Mouse (Mus musculus): Measurements from ENCODE around the gene Gucy1b1. TPM values are rescaled to one million over a fixed set of nuclear protein-coding genes. Genes with fewer than 3 reads are reported as not detected.

Gene Gucy1b1
- total and polyA plus RNA-seq, 2 experiments: 3.0 to 6.7 TPM

GRCm38 (mm10) chr3:82046087-82046486 is 28.4 kb downstream of the Gucy1b1 start:
- Histone ChIP-seq H3K27ac (replicated peaks; ENCODE audit: insufficient read depth, low read depth, low read length) (no peak overlapping the region), H3K9ac (ENCODE audit: low read depth, low read length) (no peak overlapping the region), H3K36me3 (ENCODE audit: control insufficient read depth, insufficient read depth, low read length) (no peaks in the 10 kb centered on the region), H3K27me3 (ENCODE audit: control insufficient read depth, insufficient read depth, low read length) (no peaks in the 10 kb centered on the region), H3K79me2 (ENCODE audit: control insufficient read depth, insufficient read depth, low read length) (no peaks in the 10 kb centered on the region), H3K4me1 (ENCODE audit: control insufficient read depth, insufficient read depth, low read length) (no peaks in the 10 kb centered on the region; the same call in 1 of the 2 replicates), H3K4me3 (ENCODE audit: insufficient read depth, low read depth, low read length) (no peak overlapping the region)
- DNase-seq (ENCODE audit: extremely low read depth, low read depth, low spot score): no peak
- TF ChIP-seq CTCF (IDR thresholded peaks at IDR 0.05; ENCODE audit: low read depth, low read length) (no peak), POLR2A (IDR thresholded peaks at IDR 0.05; ENCODE audit: extremely low read depth, insufficient read depth, low read length) (no peak)
- WGBS: 82% methylated on average over 8 of the region's 8 CpGs

- Histone ChIP-seq H3K27ac (replicated peaks; ENCODE audit: insufficient read depth, low read depth, low read length) (no peak overlapping the region), H3K27me3 (ENCODE audit: control insufficient read depth, insufficient read depth, low read length) (no peaks in the 10 kb centered on the region), H3K4me3 (ENCODE audit: insufficient read depth, low read depth, low read length) (no peak overlapping the region), H3K9ac (ENCODE audit: low read depth, low read length) (no peak overlapping the region), H3K4me1 (ENCODE audit: control insufficient read depth, insufficient read depth, low read length) (no peaks in the 10 kb centered on the region; the same call in 1 of the 2 replicates), H3K79me2 (ENCODE audit: control insufficient read depth, insufficient read depth, low read length) (no peaks in the 10 kb centered on the region), H3K36me3 (ENCODE audit: control insufficient read depth, insufficient read depth, low read length) (no peaks in the 10 kb centered on the region)
- TF ChIP-seq CTCF (IDR thresholded peaks at IDR 0.05; ENCODE audit: low read depth, low read length) (no peak), POLR2A (IDR thresholded peaks at IDR 0.05; ENCODE audit: extremely low read depth, insufficient read depth, low read length) (no peak)
- no peak for DNase-seq (ENCODE audit: extremely low read depth, low read depth, low spot score)
- WGBS: 67% methylated on average over 5 of the region's 5 CpGs
These were observed 29.6 kb downstream of the Gucy1b1 start for GRCm38 (mm10) chr3:82044902-82045301.

GRCm38 (mm10) chr3:82043676-82044075 is 30.8 kb downstream of the Gucy1b1 start:
- no peak overlapping the region for H3K9ac ChIP-seq (ENCODE audit: low read depth, low read length)
- 82% methylated on average over 6 of the region's 6 CpGs for whole genome bisulfite sequencing
- no peaks in the 10 kb centered on the region for H3K36me3 ChIP-seq (ENCODE audit: control insufficient read depth, insufficient read depth, low read length)
- H3K27ac ChIP-seq (replicated peaks; ENCODE audit: insufficient read depth, low read depth, low read length): no peak overlapping the region
- TF ChIP-seq POLR2A (IDR thresholded peaks at IDR 0.05; ENCODE audit: extremely low read depth, insufficient read depth, low read length) (no peak), CTCF (IDR thresholded peaks at IDR 0.05; ENCODE audit: low read depth, low read length) (no peak)
- no peak overlapping the region for H3K4me3 ChIP-seq (ENCODE audit: insufficient read depth, low read depth, low read length)
- H3K4me1 ChIP-seq (ENCODE audit: control insufficient read depth, insufficient read depth, low read length): no peaks in the 10 kb centered on the region; the same call in 1 of the 2 replicates
- no peaks in the 10 kb centered on the region for H3K27me3 ChIP-seq (ENCODE audit: control insufficient read depth, insufficient read depth, low read length)
- no peak for DNase-seq (ENCODE audit: extremely low read depth, low read depth, low spot score)
- H3K79me2 ChIP-seq (ENCODE audit: control insufficient read depth, insufficient read depth, low read length): no peaks in the 10 kb centered on the region

GRCm38 (mm10) chr3:82036262-82037044 is 38.0 kb downstream of the Gucy1b1 start:
- no peak for DNase-seq (ENCODE audit: extremely low read depth, low read depth, low spot score)
- no peaks in the 10 kb centered on the region for H3K79me2 ChIP-seq (ENCODE audit: control insufficient read depth, insufficient read depth, low read length)
- no peaks in the 10 kb centered on the region for H3K27me3 ChIP-seq (ENCODE audit: control insufficient read depth, insufficient read depth, low read length)
- no peak overlapping the region for H3K27ac ChIP-seq (replicated peaks; ENCODE audit: insufficient read depth, low read depth, low read length)
- no peaks in the 10 kb centered on the region for H3K4me1 ChIP-seq (ENCODE audit: control insufficient read depth, insufficient read depth, low read length)
- no peak overlapping the region for H3K4me3 ChIP-seq (ENCODE audit: insufficient read depth, low read depth, low read length)
- TF ChIP-seq CTCF (IDR thresholded peaks at IDR 0.05; ENCODE audit: low read depth, low read length) (no peak), POLR2A (IDR thresholded peaks at IDR 0.05; ENCODE audit: extremely low read depth, insufficient read depth, low read length) (no peak)
- WGBS: 77% methylated on average over 2 of the region's 2 CpGs
- no peak overlapping the region for H3K9ac ChIP-seq (ENCODE audit: low read depth, low read length)
- no peaks in the 10 kb centered on the region for H3K36me3 ChIP-seq (ENCODE audit: control insufficient read depth, insufficient read depth, low read length)

GRCm38 (mm10) chr3:82030008-82030748 is 44.3 kb downstream of the Gucy1b1 start:
- 19% methylated on average over 1 of the region's 1 CpGs for WGBS
- peak; percentile 71 for DNase-seq (ENCODE audit: extremely low read depth, low read depth, low spot score)

More at GRCm38 (mm10) chr3:82030008-82030748, 44.3 kb downstream of the Gucy1b1 start:
- no peak for TF ChIP-seq POLR2A (IDR thresholded peaks at IDR 0.05; ENCODE audit: extremely low read depth, insufficient read depth, low read length)
- TF ChIP-seq CTCF (IDR thresholded peaks at IDR 0.05; ENCODE audit: low read depth, low read length): no peak
- Histone ChIP-seq H3K4me3 (ENCODE audit: insufficient read depth, low read depth, low read length) (no peak overlapping the region), H3K9ac (ENCODE audit: low read depth, low read length) (no peak overlapping the region), H3K27ac (replicated peaks; ENCODE audit: insufficient read depth, low read depth, low read length) (0 out of 2 replicates have a peak overlapping the region, but pooled peaks have one; percentile 17), H3K79me2 (ENCODE audit: control insufficient read depth, insufficient read depth, low read length) (no peaks in the 10 kb centered on the region), H3K4me1 (ENCODE audit: control insufficient read depth, insufficient read depth, low read length) (peaks cover 6% of the 10 kb centered on the region; the same call in 1 of the 2 replicates), H3K36me3 (ENCODE audit: control insufficient read depth, insufficient read depth, low read length) (no peaks in the 10 kb centered on the region), H3K27me3 (ENCODE audit: control insufficient read depth, insufficient read depth, low read length) (no peaks in the 10 kb centered on the region)
